Mouse (Mus musculus): ENCODE data around the gene Ccdc142.

The Ccdc142 gene

GRCm38 (mm10) chr6:83101316-83101687 is at the start of gene Ccdc142, which contains the start of gene Gm42688:
Gene Ccdc142, plus strand, starts transcription at chr6:83101601.
Gene Gm42688, plus strand, starts transcription at chr6:83101617.
- DNase-seq = peak; percentile 95

- DNase-seq = peak; percentile 33
Observed at GRCm38 (mm10) chr6:83053136-83053960, 48.1 kb upstream of the Ccdc142 start.

DNA sequence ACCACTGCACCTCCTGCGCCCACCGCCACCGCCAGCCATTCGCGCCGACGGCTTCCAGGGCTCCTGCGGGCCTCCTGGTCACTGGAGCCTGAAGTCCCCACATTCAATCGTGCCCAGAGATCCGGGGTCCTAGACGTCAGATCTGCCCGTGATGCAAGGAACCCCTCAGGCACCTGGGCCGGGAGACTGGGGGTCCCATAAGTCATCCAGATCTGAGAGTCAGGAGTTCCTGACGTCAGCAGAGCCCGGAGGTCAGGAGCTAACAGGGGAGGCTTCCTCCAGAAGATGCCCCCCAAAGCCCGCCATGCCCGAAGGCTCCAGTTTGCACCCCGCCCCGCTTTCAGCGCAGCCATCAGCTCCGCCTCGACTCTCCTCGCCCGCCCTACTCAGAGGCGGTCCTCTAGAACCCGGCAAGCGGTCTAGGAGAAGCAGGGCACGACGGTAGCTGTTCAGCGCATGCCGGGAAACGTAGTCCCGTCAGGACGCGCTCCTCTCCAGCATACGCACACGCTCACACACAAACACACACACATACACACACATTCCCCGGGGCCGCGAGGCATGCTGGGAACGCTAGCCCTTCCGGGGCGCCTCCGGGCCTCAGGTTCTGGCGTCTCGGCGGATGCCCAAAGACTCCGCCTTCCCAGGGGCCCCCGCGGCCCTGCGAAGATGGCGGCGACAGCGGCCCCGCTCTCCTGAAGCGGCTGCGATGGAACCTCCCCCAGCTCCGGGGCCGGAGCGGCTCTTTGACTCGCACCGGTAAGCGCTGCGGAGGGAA is 47.1 kb upstream of the Ccdc142 start, which contains the start of gene Aup1:
Gene Aup1 (plus strand): TSS at position 448 of the 778 bp plus-strand sequence.
- DNase-seq = peak; percentile 97

DNA sequence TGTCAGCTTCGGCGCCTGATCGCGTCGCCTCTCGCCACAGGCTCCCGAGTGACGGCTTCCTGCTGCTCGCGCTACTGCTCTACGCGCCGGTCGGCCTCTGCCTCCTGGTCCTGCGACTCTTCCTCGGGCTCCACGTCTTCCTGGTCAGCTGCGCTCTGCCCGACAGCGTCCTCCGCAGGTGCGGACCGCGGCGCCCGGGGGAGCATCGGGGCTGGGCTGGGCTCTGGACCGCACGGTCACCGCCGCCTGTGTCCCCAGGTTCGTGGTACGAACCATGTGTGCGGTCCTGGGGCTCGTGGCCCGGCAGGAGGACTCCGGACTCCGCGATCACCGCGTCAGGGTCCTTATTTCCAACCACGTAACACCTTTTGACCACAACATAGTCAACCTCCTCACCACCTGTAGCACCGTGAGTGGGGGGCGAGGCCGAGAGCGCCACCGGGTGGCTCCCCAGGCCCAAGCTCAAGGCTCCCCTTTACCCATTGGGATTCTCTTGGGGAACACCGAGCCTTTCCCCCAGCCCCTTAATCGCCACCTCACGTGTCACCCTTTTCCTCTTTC is 46.5 kb upstream of the Ccdc142 start, which contains the start of gene Htra2:
Gene Htra2 (minus strand): TSS at position 403 of the 561 bp plus-strand sequence.
- peak; percentile 74 for DNase-seq

DNA sequence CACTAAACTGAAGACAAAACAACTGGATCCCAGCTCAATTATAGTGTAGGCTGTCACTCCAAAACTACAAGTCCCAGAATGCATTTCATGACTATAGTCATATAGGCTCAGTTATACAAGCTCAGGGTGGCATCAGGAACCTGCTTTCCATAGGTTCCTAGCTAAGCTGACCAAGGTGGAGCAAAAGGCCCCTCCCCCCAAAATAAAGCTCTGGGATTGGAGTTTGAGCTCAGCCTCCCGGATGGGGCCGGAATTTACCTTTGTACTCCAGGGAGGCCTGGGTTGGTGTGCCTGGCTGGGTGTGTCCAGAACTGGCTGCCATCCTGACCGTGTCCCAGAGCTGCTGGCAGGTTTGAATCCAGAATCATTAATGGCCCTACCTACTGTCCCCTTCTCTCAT is 43.6 kb upstream of the Ccdc142 start, which contains the start of gene Dqx1:
Gene Dqx1 (plus strand): TSS at position 55 of the 400 bp plus-strand sequence.
- DNase-seq = no peak

DNA sequence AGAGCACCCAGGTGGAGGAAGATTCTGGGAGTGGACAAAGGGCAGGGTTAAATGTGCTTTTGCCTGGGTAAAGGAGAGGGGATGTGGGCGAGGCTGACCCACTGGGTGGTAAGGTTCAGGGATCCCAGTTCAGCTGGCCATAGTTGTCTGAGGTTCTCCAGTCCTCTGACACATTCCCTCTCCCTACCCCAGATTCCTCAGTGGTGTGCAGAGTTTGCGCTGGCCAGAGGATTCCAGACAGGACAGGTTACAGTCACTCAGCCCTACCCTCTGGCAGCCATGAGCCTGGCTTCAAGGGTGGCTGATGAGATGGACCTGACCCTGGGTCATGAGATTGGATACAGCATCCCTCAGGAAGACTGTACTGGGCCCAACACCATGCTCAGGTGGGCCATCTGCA is 42.7 kb upstream of the Ccdc142 start:
- DNase-seq = no peak

GRCm38 (mm10) chr6:83065995-83066394 is 35.4 kb upstream of the Ccdc142 start:
- peak; percentile 51 for DNase-seq

GRCm38 (mm10) chr6:83066441-83066840 is 35.0 kb upstream of the Ccdc142 start:
- no peak for DNase-seq

GRCm38 (mm10) chr6:83068221-83068620 is 33.2 kb upstream of the Ccdc142 start:
- no peak for DNase-seq

GRCm38 (mm10) chr6:83068706-83069487 is 32.5 kb upstream of the Ccdc142 start:
- no peak for DNase-seq

DNA sequence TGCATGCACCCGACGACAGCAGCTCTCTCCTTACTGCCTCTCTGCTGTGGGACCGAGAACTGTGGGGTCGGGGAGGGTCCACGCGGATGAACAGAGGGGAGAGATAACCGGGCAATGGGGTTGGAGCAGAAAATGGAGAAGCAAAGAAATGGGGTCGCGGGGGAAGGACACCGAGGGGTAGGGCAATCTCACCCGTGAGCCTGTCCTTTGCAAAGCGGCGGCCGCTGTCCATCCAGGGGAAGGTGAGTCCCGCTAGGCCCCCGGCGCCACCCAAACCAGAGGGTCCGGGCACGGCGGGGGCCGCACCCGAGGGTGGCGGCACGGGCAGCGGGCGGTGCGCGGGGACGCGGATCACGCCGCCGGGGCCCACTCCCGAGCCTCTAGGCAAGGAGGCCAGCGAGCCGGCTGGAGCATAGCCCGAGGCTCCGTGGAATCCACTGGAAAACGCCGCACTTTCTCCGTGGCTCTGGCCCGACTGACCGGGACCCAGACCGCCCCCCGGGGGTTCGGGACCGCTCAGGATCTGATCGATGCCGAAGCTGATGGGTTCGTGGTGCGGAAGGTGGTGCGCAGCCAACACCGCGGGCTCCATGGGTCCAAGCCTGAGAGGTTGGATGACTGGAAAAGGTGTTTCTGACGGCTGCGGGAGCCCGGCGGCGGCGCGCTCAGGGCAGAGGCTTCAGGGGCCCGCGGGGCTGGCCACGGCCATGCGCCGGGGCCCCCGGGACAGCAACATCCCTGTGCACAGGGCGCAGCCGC is 31.7 kb upstream of the Ccdc142 start:
- DNase-seq = no peak

DNA sequence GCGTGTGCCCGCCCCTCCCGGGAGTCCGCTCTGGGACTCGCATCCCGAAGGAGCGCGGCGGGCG is 31.3 kb upstream of the Ccdc142 start, which contains the start of gene Tlx2:
Gene Tlx2 (minus strand): TSS at position 47 of the 64 bp plus-strand sequence.
- no peak for DNase-seq

DNA sequence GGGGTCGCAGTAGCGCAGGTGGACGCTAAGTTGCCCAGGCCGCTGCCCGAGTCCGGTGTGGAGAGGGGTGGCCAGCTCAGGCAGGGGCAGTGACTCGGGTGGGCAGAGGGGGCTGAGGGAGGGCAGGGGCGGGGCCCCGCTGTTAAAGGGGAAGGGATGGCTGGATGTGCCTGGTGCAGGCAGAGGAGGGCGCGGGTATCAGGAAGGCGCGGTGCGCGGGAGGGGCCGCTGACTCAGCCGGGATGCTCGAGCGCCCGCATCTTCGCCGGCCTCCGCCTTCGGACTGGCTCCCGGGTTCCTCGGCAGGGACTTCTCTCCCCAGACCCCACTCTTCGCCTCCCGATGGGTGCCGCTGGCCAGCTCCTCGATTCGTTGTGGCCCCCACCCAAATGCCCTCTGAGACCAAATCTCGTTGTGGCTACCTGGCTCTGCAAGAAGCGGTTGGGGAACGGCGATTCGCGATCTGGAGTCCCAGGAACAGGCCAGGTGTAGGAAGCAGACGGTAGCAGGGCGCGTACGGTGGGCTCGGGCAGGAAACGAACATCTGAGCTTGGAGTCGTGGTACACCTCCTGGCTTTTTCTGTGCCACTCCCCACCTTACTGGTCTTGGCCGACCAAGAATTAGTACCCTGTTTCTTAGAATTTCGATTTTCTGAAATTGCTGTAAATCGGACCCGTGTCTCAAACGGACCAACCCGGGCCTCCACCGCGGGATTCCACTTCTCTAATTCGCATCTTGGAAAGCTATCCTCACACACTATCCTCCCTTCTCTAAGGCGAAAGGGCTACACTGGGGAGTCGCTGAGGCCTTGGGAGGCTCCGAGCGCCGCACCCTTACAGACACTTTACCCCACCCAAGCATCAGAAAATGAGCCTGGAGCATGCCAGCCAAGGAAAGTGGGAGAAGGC is 30.8 kb upstream of the Ccdc142 start:
- DNase-seq = no peak

DNA sequence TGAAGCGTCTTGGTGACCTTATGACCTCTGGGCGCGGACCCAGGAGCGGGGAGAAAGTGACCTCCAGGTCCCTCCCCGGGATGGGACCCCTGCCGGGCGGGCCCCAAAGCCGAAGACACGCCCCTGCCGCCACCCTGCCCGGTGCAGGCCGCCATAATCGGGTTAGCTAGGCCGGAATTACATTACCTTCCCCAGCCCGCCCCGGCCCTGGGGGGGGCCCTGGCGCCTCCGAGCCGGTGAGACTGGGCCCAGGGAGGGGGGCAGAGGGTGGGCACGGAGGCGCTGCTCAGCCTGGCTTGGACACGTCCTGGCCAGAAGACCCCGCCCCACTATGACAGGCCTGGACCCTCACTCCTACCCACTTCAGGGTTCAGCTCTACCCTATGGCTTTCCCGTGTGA is 30.2 kb upstream of the Ccdc142 start:
- no peak for DNase-seq

DNA sequence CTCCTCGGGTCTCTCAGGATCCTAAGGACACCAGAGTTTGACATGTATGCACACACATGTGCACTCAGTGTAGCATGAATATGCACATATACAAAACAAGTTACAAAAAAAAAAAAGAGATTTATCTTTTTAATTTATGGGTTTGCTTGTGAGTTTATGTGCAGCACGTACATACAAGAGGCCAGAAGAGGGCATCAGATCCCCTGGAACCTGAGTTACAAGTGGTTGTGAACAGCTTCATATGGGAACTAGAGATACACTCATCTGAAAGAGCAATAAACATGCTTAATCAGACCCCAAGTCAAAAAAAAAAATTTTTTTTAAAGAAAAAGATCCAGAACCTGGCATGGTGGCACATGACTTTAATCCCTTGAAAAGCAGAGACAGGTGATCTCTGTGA is 26.4 kb upstream of the Ccdc142 start:
- peak; percentile 63 for DNase-seq

- no peak for DNase-seq
Observed at GRCm38 (mm10) chr6:83077630-83078323, 23.6 kb upstream of the Ccdc142 start, which contains the start of gene Pcgf1. Gene Pcgf1, plus strand, starts transcription at chr6:83077869.

GRCm38 (mm10) chr6:83078324-83078858 is 23.0 kb upstream of the Ccdc142 start:
- DNase-seq = peak; percentile 100

- DNase-seq = no peak
Observed at GRCm38 (mm10) chr6:83080210-83080609, 21.2 kb upstream of the Ccdc142 start.

GRCm38 (mm10) chr6:83083497-83083896 is 17.9 kb upstream of the Ccdc142 start:
- no peak for DNase-seq

DNA sequence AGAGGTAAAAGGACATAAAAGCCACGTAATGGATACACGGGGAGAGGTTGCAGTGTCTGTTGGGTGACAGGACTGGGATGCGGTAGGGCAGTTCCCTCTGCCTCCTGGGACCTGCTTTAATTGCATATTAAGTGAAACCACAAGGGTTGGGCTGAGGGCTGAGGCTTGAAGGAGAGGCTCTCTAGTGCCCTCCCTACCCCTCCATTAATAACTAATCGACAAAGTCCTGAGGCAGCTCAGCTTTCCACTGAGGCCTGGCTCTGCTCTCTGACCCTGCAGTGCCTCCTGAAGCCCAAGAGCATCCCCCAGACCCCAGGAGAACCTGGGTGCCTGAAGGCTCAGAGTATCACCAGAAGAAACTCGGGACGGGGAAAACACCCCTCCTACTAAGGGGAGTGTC is 16.9 kb upstream of the Ccdc142 start:
- no peak for DNase-seq

Data from thymus, postnatal 14 days (tissue).